Mouse (Mus musculus): ENCODE results near the gene Mcu. TPM values are rescaled to one million over a fixed set of nuclear protein-coding genes. Genes with fewer than 3 reads are reported as not detected.

Gene Mcu
- total RNA-seq, 2 experiments from 2014 or later: 57.8 to 62.1 TPM

DNA sequence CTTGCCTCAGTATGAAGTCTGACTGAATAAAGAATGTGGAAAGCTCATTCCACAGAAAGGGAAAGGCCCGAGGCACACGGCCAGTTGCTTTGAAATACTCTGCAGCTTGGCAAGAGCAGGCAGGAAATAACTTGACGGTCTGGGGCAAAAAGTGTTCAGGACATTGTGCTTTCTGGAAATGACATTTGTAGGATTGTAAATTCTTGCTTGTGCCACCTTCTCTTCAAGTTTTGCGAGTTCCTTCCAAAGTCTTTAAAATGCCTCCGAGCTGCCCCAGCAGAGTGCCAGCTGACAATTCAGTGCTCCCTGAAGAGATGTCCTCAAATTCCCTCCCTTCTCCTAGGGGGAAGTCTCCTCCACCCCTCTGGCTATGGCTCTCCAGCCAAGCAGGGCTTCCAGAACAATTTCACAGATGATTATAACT, 177.0 kb downstream of the Mcu start:
- DNase-seq (ENCODE audit: low spot score in 2 of 2): no peak

DNA sequence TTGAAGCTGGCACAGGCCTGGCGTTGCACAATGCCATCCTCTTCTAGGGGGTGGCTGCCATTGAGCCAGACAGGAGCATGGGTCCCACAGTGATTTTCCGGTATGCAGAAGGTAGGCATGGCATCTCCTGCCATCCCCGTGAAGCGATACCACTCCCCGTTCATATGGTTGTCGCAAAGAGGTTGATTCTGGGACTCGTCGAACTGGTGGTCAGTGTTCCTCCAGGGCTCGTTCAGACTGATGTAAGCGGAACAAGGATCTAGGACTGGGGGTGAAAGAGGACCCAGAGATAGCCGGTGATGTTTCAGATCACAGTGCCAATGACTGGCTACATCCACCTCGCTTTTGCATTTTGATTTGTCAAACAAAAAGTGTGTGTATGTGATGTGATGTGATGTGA, 177.8 kb downstream of the Mcu start:
- DNase-seq (ENCODE audit: low spot score in 2 of 2): no peak

DNA sequence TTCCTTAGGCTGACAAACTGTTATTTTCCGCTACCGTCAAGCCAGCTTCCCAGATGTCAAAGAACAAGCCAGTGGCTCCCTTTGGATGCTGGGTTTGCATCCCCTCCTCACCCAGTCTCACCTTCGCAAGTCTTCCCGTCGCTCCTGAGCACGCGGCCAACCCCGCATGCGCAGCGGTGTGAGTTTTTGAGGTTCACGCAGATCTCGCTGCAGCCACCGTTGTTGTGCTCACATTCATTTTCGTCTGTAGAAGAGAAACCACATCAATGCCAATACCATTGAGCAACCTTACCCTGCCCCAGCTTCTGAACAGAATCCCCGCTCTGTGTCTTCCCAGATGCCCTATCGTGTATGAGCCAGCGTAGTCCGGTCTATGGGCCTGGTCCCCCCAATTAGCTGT, 180.7 kb downstream of the Mcu start:
- DNase-seq (ENCODE audit: low spot score in 2 of 2): no peak

DNA sequence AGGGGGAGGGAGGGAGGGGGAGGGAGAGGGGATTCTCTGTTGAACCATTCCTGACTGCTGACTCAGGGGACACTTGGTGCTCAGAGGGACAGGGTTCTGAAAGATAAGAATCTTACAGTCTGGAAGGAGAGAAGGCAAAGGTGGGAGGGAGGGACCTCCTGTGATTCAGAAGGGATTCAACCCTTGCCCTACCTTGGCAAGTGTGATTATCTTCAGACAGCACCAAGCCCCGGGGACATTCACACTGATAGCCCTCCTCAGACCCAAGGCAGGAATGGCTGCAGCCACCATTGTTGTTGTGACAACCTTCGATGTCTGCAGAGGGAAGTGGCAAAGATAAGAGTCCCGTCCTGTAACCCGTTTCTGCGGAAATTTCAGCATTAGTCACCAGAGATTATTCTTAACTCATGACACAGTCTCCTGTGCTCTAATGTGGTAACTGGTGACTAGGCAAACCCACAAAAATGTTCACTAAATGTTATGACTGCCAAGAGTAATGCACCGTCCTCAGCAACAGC, 185.7 kb downstream of the Mcu start:
- no peak for DNase-seq (ENCODE audit: low spot score in 2 of 2)

DNA sequence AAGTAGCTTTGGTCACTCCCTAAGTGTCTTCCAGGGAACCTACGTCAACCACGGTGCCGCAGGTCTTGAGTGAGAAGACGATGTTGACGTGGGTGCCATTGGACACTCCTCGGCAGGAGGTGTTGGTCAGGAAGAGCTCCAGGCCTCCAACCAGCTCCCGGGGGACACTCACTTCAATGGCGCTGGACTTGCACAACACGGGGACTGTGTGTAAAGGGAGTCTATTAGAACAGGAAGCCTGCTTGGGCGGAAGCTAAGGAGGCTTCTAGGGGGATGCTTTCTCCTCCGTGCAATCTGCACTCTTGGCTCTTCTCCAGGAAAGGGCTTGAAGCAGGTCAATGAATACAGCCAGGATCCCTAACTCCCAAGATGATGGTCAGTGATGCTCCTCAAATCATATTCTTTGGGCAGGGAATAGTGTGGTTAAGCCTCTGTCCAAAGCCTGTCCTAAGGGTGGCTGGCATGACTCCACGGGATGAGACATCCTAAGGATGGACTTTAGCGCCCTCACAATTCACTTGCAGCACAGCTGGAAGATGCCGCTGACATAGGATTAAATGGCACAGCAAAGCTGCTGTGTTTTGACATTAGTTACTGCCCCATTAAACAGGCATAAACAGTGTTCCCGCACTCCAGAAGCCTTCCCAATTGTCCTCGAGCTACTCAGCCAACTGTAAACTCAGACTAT, 186.9 kb downstream of the Mcu start:
- DNase-seq (ENCODE audit: low spot score in 2 of 2): no peak

DNA sequence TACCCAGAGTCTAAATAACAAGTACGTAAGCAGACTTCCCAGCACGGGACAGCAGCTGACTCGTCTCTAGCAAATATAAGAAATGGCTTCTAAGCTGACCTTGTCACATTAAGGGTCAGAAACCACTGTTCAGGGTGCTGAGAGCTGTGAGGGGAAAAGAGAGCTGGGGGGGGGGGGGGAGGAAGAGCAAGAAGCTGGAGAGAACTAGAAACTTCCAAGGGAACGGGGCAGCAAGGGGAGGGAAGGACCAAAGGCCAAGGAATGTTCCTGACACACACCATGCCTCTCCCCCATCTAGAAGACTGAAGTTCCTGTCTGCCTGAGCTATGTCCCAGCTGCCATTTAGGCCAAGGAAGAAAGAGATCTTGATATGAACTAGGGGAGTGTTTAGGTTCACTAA, 190.1 kb downstream of the Mcu start:
- no peak for DNase-seq (ENCODE audit: low spot score in 2 of 2)

DNA sequence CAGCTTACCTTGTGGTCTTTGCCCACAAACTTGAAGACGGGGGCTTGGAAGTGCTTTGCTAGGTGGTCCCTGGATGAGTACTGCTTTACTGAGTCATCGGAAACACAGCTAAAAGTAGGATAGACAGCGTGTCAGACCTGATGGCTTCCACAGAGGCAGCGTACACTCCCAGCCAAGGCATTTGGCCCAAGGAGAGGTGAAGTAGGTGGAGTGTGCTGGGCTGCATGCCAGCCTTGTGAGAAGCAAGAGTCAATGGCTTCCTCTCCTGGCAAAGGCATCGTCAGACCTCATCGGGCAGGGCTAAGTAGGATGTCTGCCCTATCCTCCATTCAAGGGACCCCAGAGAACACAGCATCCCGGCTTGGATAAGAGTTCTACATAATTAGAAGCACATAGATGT, 191.1 kb downstream of the Mcu start:
- DNase-seq (ENCODE audit: low spot score in 2 of 2): no peak

DNA sequence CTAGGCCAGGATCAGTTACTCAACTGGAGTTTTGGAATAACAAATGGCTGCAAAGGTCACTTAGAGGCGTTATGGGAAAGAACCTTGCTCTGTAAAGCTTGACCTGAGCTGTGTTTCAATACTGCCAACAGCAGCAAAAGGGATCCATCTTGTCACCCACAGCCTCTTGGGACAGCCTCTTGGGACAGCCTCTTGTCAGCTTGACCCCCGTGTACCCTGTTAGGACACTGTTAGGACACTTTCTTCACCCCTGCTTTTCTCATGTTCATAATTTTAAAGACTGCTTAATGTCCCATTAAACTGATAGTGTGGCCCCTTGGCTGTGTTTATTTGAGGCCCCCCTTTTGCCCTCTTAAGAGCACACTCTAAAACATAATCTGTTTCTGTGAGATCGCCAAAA, 192.0 kb downstream of the Mcu start:
- no peak for DNase-seq (ENCODE audit: low spot score in 2 of 2)

DNA sequence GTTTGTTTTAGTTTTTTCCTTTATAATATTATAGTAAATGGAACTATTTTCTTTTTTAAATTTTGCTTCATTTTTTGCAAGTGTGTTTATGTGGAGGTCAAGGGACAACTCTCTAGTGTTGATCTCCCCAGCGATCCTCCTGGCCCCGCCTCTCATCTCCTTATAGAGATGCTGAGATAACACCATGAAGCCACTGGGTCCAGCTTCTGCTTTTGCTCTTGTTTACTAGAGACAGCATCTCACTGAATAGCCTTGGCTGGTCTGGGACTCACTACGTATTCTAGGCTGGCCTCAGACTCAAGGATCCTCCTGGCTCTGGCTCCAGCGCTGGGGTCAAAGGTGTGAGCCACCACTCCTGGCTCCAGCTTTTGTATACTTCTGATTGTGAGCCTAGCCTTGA, 197.0 kb downstream of the Mcu start:
- DNase-seq (ENCODE audit: low spot score in 2 of 2): no peak

DNA sequence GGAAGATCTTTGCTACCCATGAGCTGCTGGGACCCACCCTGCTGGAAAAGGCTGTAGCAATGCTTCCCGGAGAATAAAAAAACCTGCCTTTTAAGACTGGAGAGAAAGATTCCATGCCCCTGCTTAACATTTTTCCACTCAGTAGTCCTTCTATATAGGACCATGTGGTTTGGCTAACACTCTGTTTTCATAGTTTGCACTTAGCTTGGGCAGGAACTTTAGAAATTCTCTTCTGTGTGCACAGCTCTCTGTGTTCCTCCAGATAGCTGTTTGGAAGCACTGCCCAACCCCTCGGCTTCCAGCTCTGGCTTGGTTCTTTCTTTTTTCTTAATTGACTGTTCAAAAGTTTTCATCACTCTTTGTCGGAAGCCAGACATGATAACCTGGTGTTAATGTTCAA, 199.9 kb downstream of the Mcu start:
- DNase-seq (ENCODE audit: low spot score in 2 of 2): no peak

DNA sequence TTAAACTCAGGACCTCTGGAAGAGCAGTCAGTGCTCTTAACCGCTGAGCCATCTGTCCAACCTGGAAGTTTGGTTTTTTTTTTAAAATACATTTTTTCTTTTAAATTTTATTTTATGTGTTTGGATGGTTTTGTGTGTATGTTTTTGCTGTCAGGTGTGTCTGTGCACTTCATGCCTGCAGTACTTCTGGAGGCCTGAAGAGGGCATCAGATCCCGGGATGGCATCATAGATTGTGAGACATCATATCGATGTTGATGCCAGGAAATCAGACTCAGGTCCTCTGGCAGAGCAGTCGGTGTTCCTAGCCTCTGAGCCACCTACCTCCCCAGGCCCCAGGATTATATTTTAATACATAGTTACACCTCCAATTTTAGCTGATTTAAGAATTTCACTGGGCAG, 202.8 kb downstream of the Mcu start:
- DNase-seq (ENCODE audit: low spot score in 2 of 2): no peak

DNA sequence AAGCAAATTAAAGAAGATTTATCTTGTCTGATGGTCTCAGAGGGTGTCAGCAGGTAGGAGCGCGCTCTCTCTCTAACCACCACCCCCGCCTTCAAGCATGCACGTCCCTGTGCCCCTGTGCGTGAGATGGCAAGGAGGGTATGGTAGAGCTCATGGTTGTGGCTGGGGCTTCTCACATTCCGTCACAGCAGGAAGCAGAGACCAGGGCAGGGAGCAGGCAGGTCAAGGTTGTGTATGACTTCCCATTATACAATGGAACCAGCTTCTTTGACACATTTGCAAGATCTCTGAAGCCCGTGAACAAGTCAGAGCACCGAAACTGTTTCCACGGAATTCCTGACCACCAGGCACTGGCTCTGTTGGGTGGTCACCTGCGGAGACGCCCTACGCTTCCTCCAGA, 206.2 kb downstream of the Mcu start:
- DNase-seq (ENCODE audit: low spot score in 2 of 2): no peak

DNA sequence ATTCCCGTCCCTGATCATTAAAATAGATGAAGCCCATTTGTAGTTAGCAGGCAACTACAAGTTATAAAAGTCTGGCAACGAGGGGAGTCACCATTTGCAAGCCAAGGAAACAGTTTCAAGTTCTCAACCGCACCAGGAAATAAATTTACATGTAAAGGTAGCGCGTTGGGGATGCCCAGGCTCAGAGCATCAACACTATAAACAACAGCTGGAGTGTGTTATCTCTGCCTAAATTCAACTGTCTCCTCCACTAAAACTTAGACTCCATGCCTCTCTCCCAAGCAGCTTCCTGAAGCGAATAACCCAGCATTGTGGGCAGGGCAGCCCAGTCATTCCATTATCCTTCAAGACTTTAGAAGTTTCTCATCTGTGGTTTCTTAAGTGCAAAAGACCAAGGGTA, 208.0 kb downstream of the Mcu start:
- DNase-seq (ENCODE audit: low spot score in 2 of 2): no peak

DNA sequence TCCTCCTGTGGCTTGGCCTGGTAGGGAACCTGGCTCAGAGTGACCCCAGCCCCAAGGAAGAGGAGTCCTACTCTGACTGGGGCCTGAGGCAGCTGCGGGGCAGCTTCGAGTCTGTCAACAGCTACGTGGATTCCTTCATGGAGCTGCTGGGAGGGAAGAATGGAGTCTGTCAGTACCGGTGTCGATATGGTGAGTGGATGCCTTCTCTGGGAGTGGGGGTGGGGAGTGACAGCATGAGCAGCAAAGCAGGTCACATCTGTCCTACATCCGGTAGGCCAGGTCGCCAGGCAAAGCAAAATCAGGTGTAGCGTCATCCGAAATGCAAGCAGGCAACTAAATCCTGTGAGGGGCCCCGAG, 212.7 kb downstream of the Mcu start:
- no peak for DNase-seq (ENCODE audit: low spot score in 2 of 2)

DNA sequence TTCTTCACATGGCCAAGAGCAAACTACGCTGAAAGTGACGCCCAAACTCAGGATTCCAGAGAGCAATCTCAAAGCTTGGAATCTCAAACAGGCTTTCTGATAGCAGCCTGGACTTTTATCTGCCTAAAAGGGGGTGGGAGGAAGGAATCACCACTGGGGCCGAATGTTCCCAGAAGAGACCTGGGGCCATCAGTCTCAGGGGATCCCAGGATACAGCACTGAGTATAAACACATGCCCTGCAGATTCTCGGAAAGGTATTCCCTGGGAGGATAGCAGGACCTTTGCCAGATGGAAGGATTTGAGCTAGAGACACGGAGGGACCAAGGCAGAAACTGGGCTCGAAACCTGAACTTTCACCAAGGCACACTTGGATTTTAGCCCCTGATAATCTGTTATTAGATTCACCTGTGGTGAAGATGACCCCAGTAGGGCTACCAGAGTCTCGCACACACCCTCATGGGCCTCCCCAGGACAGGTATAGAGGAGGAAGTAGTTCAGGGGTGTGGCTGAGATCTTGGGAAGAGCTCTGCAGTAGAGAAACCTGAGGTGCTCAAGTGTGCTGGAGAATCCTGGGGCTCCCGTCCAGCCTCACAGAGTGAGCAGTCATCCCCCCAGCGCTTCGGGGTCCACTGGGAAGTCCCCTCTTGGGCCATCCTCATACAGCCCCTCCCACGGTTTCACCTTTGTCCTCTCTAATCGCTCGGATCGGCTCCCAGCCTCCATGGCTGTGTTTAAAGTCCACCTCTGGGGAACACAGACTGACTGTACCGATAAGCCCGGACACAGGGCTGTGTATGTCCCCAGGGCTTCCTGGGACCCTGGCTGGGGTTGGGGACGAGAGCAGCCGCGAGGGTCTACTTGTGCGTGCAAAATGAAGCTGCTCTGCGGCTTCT, 213.3 kb downstream of the Mcu start, which contains the start of gene Pla2g12b:
Gene Pla2g12b, plus strand, starts transcription at position 762 of the 894 bp plus-strand sequence.
- DNase-seq (ENCODE audit: low spot score in 2 of 2): no peak

Other genes starting within 250 kb of the Mcu start
- 10 to 100 TPM; 22.8 to 27.2 TPM for gene Gm10273, start 221.1 kb downstream of the Mcu start, total RNA-seq (2021)
- not detected for gene Pla2g12b, start 213.0 kb downstream of the Mcu start, total RNA-seq (2021)
- under 1 TPM; 0.11 to 0.37 TPM for gene Oit3, start 174.9 kb downstream of the Mcu start, total RNA-seq (2021)
- not detected for gene Gm10322, start 629 bp downstream of the Mcu start, total RNA-seq (2021)
- 10 to 100 TPM; 72.8 to 82.6 TPM for gene Micu1, start 85.8 kb upstream of the Mcu start, total RNA-seq (2021)

Measured in layer of hippocampus, postnatal 10 days (tissue).